Mouse (Mus musculus) adrenal gland, adult 18-20 months (tissue): ENCODE measurements at regions not wholly inside any gene's neighbourhood (a gene's known extent, or its start where the extent isn't known, plus 50 kb on each side); places are given as distances from the start of the nearest gene placed in this dataset.

Source experiments
- DNase-seq, 2 experiments: peaks; one replicate each; pipeline ENCODE4 v3.0.0; 2021 to 2022; ENCODE audit warnings: low spot score in 2 of 2

DNA sequence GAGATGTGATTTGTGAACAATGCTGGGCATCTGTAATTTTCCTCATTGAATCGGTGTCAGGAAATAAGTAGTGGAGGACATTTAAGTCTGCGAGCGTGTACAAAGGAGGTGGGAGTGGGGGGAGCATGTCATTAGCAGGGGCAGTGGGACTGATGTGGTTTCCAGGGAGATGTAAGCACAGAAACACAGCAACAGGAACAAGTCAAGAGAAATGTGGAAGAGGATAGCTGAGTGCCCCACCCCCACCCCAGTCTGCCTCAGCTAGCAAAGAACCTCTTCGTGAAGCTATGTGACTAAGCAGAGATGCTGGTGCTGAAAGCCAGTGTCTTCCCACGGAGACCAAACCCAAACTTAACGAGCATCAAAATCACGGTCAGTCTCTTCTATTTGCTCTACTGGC, 151.9 kb downstream of the Drd1 start:
- no peak for DNase-seq

DNA sequence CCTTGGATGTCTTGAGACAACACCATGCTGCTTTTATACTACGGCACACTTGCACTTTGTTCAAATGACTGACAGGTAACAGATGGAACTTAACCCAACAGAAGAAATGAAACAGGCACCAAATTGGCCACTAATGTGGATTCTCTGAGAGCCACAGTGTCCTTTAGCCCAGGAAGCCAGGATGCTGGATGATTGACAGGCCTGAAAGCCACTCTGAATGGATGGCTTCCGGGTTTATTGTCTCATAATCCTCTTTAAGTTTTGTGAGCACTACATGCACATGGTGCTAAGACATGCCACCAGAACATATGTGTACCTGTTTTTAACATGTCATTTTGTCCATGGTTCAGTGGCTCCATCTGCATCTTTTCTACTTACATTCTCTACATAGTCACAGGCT, 152.7 kb downstream of the Drd1 start:
- DNase-seq = no peak

DNA sequence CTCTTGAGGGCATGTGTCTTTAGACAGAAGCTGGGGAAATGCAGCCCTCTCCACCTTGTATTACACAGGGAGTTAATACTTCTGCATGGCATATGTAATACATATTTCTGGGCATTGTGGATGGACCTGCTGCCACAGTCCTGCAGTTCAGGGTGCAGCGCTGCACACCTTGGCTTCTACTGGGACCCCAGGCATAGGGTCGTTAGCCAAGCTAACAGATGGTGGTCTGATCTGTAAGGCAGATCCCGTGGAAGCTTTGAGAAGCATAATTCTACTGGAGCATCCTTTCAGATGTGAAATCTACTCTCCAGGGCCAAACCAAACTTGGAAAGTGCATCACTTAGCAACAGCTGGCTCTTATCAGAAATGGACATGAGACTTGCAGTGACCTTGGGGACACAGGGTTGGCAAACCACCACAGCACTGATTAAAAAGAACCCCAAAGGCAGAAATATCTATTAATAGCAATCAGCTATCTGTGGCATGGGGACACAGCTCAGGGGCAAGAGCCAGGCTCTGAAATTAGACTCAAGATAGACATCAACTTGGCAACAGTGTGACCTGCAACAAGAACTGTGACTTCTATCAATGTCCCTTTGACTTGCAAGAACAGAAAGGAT, 155.0 kb downstream of the Drd1 start:
- no peak for DNase-seq

DNA sequence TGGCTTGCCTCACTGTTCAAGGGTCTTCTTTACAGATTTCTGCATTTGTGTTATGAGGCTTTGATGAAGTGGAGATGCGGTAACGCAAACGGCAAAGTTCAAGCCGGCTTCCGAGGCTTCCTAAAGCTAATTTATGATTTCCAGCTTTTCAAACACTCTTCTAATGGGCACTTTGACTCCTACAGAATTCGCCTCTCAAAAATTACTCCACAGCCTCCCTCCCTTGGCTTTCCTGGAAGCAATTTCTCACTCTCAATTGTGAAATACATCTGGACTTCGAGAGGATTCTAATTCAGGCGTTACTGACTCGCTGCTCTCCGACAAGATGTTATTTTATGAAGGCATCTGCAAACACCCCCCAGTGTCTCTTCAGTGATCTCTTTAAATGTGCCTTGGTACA, 157.2 kb downstream of the Drd1 start:
- DNase-seq = no peak

DNA sequence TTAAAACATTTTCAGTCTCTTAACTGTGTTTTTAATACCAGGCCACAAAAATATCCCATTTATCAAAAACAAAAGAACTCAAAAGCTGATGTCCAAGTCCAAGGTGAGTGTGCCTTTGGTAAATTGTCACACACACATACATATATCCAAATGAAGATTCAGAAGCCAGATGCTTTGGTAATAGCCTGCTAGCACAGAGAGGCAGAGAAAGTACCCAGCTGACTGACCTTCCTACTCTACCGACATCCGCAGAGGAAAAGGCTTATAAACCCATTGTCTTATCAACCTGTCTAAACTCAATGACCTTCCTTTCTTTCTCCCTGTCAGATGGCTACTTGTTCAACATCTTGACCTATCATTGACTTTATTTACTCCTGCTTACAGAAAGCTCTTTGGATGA, 158.3 kb downstream of the Drd1 start:
- DNase-seq = no peak

DNA sequence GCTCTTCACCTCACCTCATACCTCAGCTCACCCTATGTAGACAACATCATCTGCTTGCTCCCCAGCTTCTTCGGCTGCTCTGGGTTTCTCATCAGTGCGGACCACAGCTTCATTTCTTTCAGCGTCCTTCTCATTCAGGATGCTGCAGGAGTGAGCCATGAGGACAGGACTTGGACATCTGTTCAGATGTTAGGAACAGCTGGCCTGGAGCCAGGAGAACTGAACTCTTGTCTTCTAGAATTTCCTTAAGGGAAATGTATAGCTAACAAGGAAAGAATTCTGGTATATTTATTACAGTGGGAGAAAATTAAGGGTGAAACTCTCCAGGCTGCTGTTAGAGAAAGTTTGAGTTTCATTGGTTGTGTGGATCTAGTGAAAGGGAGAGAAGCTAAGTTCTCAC, 167.1 kb downstream of the Drd1 start:
- DNase-seq = no peak

DNA sequence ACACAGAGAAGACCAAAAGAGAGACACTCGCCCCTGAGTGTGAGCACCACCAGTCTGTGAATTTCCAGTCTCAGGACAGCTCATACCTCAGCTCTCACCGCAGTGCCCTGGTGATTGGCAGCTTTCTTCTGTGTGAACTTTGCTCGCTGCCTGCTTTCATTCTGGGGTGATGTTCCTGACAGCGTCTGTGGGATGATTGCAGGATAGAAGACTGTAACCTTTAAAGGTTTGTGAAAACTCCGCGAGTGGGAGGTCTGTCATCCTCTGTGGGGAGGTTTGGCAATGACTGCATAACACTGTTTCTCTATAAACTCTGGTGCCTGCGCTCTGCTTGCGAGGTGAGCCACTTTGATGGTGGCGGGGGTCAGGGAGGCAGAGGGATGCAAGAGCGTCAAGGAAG, 169.7 kb downstream of the Drd1 start:
- DNase-seq = no peak

DNA sequence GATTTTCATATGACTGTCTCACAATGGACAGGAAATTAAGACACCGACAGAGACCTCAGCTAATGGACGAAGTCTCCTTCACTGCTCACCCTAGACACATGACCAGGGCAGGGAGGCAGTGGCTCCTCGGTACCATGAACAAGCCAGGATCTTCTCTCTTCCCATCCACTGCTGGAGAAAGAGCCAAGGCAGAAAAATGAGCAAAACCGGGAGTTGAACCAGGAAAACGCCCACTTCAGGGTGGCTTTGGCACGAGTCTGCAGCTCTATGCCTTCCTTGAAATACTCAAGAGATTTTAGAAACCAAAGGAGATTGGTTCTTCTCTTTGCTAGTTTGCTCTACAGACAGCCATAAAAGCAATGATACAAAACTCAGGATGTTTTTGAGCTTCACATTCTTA, 172.3 kb downstream of the Drd1 start:
- no peak for DNase-seq

DNA sequence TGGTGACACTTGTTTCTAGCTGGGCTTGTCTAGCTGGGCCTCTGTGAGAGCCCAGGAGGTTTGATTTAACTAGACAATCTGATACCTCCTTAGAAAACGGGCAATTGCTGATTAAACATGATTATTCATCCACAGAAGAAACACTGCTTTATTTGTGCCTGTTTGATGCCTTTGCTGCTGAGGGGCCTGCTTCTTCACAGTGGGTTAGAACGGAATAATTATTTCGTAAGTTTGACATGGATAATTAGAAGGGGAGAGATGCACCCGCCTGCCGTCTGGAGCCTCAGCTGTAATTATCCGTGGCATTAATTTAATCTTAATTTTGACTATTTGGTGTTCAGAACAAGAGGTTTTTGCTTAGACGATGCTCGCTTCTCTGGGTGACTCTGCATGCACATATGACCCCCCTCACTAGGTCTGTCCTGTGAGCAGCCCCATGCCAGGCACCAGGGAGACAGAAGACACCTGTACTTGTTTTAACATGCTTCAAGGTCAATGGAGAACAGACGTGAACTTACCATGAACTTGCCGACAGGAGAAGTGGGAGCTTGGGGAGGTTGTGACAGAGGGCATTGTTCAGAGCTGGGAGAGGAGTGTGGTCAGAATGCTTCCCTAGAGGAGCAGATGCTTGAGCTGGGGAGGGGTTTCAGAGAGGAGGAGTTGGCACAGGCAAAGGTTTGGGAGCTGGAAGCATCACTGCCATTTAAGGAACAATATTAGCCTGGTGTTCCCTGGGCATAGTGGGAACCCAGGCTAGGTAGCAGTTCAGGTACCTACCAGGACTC, 174.8 kb downstream of the Drd1 start:
- no peak for DNase-seq

DNA sequence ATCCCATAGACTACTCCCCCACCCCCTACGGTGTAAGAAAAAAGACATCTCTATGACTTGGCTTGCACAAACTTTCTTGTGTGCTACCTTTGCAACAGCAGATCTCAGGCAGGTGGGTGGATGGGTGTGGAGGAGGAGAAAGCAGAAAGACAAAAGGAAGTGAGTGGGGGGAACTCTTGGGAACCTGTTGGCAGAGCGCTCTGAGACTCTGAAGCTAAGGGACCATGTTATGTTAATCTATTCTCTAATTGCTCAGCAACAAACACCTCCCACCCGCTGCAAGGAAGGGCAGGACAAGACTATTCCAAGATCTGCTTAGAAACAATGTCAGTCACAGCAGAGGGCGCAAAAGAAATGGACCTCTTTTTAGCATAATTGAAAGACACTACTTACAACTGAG, 180.0 kb downstream of the Drd1 start:
- DNase-seq = no peak

DNA sequence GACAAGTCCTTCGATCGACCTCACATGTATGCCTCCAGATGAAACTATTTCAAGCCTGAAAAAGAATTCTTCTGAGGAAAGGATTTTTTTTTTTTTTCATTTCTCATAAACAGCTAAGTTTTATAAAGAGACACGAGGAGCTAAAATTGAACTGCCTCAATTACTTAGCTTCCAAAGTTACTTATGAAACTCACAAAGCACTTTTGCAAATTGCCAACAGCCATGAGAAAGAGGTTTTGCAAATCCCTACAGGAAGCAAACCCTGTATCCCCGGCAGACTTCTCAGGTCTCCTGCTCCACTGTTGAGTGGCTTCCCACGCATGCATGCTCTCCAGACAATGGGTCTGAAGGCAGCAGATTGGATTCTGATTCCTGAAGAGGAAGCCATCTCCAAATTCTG, 190.2 kb downstream of the Drd1 start:
- no peak for DNase-seq

DNA sequence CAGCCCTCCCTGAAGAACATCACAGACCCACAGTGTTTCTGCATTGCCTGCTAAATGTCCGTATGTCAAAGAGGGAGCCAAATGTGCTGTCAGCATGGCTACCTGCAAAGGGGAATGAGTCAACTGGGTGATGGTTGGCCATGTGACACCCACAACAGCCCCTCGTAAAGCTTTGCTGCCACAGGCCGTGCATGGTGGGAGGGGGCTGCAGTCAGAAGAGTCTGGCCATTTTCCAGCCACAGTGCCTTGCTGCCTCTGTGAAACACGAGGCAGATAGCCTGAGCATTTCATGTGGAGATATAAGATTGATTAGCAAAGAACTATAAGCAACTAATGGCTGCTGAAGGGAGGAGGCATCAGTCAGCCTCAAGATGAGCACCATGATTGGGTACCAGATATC, 193.2 kb downstream of the Drd1 start:
- no peak for DNase-seq

DNA sequence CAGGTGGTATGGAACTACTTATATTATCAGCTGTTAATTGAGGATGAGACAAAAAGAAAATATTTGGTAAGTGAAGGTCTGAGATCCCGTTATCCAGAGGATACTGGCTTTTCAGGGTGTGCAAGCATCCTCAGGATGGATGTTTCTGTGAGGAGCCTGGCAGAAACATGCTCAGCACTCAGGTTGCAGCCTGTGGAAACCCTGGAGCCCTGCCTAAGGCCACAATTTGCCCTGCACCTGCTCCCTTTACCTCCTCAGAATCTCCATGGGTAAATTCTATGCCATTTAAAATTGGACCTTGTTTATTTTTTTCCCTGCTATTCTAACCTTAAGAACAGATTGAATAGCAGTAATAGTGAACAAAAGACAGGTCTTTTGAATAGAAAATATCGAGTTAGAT, 201.3 kb downstream of the Drd1 start:
- DNase-seq = no peak

DNA sequence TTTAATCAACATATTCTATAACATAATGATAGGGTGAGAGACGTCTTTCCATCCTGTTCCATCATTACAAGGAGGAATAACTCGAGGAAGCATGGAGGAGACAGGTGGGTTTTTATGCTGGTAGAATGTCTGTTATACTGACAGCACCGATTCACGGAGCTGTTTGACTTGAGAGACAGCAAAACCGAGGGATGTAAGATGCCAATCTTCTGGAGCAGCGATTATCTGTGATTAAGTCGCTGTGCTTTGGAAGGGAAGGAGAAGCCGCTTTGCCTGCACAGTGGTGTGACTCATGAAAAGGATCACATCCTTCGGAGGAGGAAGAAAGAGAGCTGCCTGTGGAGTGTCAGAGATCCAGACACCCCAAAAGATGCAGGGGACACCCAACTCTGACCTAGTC, 205.4 kb downstream of the Drd1 start:
- no peak for DNase-seq

DNA sequence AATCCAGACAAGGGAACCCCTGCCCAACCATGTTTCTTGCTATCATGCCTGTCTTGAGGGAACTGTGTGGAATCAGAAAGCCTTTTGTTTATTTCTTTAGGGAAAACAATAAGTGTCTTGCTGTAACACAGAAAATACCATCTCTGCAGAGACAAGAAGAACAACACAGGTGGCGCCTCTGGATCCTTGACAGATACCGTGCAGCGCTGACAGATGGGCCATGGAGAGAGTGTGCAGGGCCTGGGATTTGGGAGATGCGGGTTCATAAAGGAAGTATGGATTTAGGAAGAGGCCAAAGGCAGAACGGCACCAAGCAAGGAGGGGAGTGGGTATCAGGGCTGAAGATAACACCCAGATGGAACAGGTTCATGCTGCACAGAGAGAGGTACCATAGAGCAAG, 209.3 kb downstream of the Drd1 start:
- DNase-seq = no peak

DNA sequence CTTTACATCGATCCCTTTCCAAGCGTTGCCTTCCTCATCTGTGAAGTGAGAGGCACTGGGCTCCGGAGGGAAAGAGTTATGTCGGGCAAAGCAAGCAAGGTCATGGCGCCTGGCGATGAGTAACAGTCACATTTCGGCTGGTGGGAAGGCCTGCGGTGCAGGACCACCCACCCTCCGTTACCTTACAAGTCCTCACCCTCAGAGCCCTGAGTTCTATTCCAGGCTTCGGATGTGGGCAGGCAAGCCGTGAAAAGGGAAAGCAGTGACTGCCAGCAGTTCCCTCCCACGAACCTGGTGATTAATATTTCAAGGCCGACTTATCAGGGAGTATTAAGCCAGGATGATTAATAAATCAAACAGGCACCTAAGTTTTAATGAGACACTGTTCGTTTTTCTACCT, 209.7 kb downstream of the Drd1 start:
- no peak for DNase-seq

DNA sequence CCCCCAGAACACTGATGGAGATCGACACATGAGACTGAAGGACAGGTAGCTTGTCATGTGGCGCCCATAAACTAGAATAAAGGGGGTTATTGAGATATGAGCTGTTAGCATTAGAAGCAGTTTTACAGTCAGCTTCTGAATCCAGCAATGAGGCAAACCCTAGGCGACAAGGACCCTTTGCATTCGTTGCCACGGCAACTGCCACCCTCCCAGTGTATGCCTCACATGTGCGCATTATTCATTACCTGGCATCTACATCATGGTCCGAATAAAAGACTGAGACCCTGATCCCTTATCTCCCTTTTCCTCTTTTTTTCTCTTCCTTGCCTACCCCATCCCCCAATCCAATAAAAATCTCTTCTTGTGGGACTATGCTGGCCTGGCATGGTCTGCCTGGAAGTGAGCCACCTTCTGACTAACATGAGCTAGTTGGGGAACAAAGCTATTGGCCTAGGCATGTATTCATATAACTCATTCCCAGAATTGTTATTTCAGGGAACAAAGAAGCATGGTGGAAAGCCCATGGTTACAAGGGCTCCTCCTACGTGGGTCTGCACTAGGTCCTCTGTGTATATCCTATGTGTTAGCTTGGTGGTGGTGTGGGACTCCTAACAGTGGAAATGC, 229.4 kb downstream of the Drd1 start:
- DNase-seq = no peak

DNA sequence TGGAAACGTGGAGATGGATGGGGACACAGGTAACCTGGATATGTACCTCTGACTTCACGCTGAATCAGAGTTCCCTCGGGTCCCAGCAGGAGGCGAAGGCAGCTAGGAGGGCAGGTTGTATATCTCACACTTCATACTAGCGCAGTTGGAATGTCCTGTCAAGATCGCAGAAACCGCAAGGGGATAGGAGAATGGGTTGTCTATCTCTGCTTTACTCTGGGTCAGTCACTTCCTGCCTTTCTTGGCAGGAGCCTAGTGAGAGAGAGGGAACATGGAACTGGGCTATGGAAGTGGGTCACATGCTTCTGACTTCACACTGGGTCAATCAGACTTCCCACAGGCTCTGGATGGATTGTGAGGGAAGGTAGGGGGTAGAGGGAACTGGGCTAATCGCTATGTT, 233.4 kb downstream of the Drd1 start:
- DNase-seq = no peak

DNA sequence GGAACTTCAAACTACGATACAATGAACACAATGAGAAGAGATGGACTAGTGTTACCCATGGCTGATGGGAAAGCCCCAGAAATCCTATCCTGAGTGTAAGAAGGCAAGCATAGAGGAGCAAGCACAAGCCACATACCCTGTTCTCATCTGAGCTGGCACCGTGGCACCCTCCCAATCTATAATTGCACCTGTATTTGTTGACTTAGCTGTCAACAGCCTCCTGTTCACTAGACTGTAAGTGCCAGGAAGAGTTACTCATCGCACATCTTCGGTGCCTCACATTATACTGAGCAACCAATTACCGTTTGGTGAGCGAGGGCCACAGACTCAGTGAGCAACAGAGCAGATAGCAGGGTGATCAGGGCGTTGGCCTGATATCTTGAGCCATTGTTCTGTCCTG, 239.9 kb downstream of the Drd1 start:
- no peak for DNase-seq

DNA sequence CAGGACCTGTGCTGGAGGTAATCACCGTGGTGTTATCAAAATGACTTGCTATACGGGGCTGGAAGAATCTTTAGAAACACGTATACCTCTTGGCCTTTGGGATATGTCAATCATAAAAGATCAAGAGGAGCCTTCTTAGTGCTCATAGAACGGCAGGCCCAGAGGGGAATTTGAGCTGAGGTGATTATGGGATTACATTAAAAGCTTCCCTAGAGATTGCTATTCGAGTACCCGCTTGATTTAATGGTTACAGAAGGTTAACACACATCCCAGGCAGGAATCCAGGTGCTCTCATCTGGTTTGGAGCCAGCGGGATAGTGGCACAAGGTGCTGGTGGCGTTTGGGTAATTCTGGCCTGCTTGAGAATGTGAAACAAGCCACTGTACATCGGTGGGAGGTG, 241.4 kb downstream of the Drd1 start:
- DNase-seq = no peak

DNA sequence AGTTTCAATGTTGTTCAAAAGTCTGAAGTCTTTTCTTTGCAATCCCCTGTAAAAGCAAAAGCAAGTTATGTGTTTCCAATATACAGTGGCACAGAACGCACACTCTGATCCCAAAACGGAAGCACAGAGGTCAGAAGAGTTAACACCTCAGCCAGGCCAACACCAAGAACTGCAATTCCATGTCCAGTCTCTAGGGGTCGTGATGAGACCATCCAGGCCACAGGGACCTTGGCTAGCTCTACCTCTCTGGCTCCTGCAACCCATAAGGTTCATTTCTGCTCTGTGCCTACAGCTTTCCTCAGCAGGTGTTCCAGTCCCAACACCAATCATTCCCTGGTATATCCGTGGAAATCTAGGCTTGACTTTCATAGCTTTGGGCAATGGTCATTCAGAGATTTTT, 243.6 kb downstream of the Drd1 start:
- DNase-seq = peak; percentile 46 to 50

DNA sequence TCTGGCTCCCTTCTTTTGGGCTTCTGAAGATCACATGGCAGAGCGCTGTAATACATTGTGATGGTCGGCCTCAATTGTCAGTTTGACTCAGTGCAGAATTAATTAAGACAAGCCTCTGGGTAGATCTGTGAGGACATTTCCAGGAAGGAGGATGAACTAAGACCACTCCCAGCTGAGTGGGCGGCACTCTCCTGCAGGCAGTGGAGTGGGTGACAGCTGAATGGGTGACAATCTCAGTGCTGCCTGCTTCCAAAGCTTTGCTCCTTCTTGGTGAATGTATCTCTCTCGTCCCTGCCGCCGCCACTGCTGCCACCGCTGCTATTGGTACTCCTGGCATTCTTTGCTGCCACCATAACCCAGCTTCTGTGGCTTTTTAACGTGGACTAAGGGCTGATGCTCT, 244.4 kb downstream of the Drd1 start:
- DNase-seq = no peak
